Mouse (Mus musculus): Measurements from ENCODE around the gene Vps51.

The Vps51 gene

GRCm38 (mm10) chr19:6079983-6080480 lies 3.0 kb upstream of the Vps51 start, which contains the start of gene Tmem262:
Gene Tmem262 (plus strand): TSS chr19:6080033.
- WGBS = 96% methylated on average over 12 of the region's 12 CpGs

DNA sequence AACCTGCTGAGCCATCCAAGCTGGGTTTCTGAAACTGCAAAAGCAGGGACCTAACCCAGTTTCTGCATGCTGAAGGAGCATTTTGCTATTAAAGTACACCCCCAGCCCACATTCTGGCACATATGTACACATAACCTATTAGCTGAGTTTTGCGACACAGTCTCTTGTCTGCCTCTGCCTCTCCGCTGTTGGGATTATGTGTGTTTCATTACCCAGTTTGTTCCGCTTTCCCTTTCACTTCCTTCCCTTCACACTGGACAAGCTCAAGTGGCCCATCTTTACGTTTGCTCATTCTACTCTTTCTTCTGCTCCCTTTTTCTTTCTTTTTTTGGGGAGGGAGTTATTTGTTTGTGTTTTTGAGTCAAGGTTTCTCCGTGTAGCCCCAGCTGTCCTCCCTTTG lies 3.1 kb downstream of the Vps51 start:
- WGBS = 85% methylated on average over 5 of the region's 5 CpGs

GRCm38 (mm10) chr19:6071261-6071660 lies 5.8 kb downstream of the Vps51 start:
- 95% methylated on average over 19 of the region's 19 CpGs for WGBS

DNA sequence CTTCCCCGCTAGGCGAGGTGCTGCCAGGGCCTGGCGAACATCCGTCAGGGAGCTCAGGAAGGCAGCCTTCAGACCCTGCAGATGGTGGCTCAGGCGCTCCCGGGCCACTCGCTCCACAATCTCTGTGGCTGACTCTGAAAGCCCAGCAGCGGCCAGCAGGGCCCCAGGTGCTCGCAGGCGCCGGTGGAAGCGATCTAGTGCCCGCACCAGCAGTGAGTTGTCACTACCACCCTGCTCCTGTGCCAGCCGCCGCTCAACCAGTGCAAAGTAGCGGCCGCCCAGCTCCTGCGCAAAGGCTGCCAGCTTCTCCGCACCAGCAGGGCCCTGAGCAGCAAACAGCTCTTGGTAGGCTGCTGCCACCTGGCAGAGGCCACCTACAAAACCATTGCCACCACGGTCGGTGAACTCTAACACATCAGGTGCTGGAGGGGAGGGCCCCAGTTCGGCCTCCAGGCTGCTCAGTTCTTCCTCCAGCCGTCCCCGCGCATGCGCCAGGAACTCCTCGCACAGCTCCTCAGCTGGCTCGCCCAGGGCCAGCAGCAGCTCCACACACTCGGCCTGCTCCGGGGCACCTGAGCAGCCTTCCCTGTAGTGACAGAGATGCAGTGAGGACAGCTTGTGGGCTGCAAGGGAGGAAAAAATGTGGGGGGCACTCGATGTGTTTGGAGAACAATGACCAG lies 6.3 kb downstream of the Vps51 start:
- 92% methylated on average over 31 of the region's 31 CpGs for WGBS

DNA sequence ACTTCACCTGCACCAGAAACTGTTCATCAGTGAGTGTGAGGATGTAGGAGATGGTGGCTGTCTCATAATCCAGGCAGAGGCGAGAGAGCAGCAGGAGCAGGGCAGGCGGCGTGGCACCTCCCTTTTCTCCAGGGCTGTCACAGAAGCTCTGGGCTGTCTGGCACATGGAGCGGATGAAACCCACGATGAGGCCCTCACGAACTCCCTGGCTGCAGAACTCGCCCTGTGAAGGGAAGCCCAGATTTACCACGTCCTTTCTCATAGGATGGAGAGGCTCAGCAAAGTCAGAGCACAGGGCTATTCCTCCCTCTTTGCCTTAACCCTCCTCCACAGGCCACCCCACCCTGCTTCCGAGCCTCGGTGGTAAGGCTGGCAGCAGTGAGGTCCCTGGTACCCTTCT lies 7.2 kb downstream of the Vps51 start:
- 92% methylated on average over 10 of the region's 10 CpGs for WGBS

DNA sequence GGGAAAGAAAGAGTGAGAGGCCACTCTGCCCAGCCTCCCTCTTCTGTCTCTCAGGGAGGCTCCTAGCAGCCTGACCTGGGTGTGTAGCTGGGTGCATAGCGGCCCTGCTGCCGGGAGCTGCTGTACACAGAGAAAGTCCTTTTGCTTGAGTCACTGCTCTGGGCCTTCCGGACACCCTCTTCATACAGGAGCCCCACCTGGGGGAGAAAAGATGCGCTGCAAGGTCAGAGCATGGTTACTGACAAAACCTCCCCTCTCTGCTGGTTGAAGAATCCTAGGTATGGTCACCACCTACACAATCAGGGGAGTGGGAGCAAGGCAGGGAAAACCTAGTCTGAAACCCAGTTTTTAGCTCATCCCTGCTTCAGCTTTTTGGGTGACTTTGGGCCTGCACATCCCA lies 8.1 kb downstream of the Vps51 start:
- WGBS = 81% methylated on average over 4 of the region's 4 CpGs

DNA sequence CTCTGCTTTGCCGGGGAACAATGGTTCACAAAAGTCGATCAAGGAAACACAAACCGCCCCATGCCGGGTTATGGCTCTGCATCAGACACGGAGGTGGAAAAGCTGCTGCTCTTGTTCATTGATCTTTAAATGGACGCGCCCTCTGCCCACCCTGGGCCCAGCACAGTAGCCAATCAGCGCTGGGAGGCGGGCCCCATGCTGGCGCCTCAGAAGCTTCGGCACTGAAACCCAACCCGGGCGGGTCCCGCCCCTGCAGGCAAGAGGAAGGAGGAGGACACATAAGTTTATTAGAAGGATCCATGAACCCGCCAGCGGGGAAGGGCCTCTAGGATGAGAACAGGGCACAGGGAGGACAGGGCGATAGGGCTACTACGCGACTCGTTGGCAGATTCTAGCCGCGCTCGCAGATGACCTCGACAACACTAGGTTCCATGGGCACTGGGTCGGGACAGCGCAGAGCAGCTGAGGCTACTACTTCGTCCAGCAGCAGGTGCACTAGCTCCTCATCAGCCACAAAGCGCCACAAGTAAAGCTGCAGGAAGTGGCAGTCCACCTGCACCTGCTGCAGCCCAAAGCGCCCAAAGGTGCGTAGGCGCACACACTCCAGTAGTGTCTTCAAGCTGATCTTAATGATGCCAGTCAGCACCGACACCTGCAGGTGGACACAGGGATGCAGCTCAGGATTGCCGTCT lies 9.2 kb downstream of the Vps51 start, which contains the start of gene Tm7sf2:
Gene Tm7sf2, minus strand, starts transcription at position 650 of the 692 bp plus-strand sequence.
- 10% methylated on average over 33 of the region's 33 CpGs for WGBS

DNA sequence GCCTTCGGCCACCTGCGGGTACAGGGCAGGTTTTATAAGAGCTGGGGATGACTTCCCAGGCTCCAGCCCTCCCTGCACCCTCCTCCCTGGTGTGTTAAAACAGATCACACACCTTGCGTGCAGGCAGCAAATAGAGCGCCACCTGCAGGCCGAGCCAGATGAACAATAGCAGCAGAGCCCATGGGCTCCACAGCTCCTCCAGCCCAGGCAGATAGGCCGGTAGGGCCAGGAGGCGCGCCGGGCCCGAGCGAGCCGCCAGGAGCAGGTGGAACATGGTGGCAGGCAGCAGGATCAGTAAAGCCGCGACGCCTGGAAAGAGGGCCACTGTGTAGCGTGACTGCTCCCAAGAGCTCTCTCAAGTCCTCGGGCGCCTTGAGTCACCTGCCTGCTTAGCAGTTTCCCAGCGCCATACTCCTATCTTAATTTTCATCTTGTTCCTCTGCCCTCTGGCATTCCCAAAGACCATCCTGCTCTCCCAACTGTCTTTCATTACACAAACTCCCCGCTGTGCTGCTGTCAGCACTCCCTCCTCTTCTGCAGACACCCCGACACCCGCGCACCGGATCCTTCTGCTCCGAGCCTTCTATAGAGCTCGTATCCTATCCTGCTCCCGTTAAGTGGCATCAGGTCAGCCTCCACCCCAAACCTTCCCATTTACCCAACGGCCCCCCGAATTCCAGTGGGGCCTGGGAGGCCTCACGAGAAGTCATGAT lies 9.9 kb downstream of the Vps51 start:
- under 1% methylated on average over 30 of the region's 30 CpGs for WGBS

DNA sequence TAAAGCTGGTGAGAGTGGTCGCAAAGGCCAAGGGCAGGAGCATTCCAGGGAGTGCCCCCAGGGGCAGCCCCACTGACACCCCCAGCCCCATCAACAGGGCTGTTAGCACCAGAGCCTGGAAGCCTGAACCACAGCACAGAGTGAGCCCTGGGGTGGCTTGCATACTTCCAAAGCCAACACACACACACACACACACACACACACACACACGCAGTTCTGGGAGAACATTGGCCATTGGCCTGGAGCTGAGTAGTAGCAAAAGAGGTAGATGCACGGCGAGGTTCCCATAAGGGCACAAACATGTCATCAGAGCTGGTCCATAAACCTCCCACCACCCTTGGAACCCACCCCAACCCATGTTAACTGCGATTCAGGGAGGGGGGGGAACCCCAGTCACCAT lies 10.5 kb downstream of the Vps51 start:
- 25% methylated on average over 5 of the region's 5 CpGs for WGBS

DNA sequence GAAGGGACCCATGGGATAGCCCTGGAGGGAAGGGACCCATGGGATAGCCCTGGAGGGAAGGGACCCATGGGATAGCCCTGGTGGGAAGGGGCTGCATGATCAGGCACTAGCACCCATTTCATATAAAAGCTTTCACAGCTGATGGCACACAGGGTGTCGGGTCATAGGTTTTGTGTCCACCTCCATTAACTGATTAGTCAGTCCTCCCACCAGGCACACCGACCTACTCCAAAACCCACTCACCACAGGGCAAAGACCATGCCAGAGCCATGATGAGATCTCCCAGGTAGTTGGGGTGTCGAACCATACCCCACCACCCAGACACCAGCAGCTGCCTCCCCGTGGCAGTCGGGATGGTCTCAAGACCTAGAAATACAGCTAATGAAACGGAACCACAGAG lies 13.9 kb downstream of the Vps51 start:
- 94% methylated on average over 6 of the region's 6 CpGs for WGBS

- WGBS = 50% methylated on average over 5 of the region's 5 CpGs
These were observed 14.6 kb downstream of the Vps51 start for GRCm38 (mm10) chr19:6062418-6062817.

- WGBS = under 1% methylated on average over 44 of the region's 44 CpGs
These were observed 15.3 kb downstream of the Vps51 start for GRCm38 (mm10) chr19:6061641-6062302.

DNA sequence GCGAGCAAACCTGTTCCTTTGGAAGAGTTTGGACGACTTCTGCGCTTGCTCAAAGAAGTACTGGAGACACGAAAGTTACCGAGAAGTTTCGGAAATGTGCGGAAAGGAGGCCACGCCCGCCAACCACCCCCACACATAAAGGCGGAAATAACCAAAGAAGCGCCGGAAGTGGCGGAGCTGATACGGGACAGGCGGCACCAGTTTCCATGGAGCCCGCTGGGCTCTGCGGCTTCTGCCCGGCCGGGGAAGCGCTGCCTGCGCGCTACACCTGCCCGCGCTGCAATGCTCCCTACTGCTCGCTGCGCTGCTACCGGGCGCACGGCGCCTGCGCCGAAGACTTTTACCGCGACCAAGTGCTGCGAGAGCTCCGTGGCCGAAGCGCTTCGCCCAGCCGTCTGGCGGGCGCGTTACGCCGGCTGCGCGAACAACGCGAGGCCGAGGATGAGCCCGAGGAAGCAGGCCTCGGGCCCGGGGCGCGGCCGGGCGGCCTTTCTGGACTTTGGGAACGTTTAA lies 16.0 kb downstream of the Vps51 start, which contains the start of gene Znhit2:
Gene Znhit2, plus strand, starts transcription at position 172 of the 513 bp plus-strand sequence.
- under 1% methylated on average over 58 of the region's 58 CpGs for WGBS

DNA sequence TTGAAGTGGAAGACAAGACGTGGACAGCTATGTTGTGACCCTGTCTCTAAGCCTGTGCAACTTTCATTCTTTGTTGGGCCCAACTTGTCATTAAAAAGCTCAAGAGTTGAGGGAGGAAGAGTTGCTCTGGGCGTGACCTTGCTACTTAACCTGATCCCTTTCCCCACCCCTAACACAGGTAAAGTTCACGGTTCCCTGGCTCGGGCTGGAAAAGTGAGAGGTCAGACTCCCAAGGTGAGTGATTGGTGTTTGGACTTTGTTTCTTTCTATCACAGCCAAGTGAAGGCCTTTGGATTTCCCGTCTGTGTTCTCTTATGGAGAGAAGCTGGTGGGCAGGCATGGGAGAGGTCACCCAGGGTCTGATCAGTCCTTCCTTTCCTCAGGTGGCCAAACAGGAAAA lies 18.1 kb downstream of the Vps51 start:
- WGBS = 84% methylated on average over 5 of the region's 5 CpGs

- WGBS = 27% methylated on average over 5 of the region's 5 CpGs
These were observed 18.5 kb downstream of the Vps51 start for GRCm38 (mm10) chr19:6058513-6058912.

GRCm38 (mm10) chr19:6057313-6058096 lies 19.5 kb downstream of the Vps51 start, which contains the start of the genes Mrpl49 and Fau:
Gene Mrpl49 (minus strand): TSS chr19:6057785.
Gene Fau (plus strand): TSS chr19:6057844.
- WGBS = under 1% methylated on average over 63 of the region's 63 CpGs

- WGBS = 32% methylated on average over 4 of the region's 4 CpGs
These were observed 20.3 kb downstream of the Vps51 start for GRCm38 (mm10) chr19:6056696-6057095.

- 75% methylated on average over 5 of the region's 5 CpGs for WGBS
These were observed 22.7 kb downstream of the Vps51 start for GRCm38 (mm10) chr19:6054296-6054695.

DNA sequence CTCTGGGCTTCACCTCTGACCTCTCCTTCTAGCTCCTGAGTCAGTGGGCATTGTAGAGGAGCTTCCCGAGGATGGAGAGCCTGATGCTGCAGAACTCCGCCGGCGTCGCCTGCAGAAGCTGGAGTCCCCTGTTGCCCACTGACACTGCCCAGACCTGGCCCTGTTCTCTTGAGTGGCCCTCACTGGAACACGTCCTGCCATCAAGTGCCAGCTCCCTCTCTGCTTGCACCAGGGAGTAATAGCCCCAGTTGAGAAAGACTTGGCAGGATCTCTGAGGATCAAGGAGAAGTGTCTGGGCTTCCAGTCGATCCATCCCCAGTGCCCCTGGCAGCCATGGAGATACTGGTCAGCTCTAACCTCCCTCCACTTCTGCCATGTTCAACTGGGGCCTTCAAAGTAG lies 24.5 kb downstream of the Vps51 start:
- WGBS = 81% methylated on average over 7 of the region's 7 CpGs

- WGBS = 84% methylated on average over 11 of the region's 11 CpGs
These were observed 28.2 kb downstream of the Vps51 start for GRCm38 (mm10) chr19:6048681-6049410.

All from cerebral cortex, adult 2 months (tissue).